Mouse (Mus musculus) urinary bladder, postnatal 4 days (tissue): Measurements from ENCODE around the gene Heatr5b.
"Not testable (repeated sequence)": the region's sequence is repeated elsewhere in the genome, so short reads cannot be mapped to it uniquely, and the experiment has no call there.

Experiments used
- DNase-seq, 2 experiments: peaks; one replicate each; pipeline ENCODE4 v3.0.0; 2021 to 2022; ENCODE audit warnings: low spot score in 2 of 2

Gene Heatr5b

DNA sequence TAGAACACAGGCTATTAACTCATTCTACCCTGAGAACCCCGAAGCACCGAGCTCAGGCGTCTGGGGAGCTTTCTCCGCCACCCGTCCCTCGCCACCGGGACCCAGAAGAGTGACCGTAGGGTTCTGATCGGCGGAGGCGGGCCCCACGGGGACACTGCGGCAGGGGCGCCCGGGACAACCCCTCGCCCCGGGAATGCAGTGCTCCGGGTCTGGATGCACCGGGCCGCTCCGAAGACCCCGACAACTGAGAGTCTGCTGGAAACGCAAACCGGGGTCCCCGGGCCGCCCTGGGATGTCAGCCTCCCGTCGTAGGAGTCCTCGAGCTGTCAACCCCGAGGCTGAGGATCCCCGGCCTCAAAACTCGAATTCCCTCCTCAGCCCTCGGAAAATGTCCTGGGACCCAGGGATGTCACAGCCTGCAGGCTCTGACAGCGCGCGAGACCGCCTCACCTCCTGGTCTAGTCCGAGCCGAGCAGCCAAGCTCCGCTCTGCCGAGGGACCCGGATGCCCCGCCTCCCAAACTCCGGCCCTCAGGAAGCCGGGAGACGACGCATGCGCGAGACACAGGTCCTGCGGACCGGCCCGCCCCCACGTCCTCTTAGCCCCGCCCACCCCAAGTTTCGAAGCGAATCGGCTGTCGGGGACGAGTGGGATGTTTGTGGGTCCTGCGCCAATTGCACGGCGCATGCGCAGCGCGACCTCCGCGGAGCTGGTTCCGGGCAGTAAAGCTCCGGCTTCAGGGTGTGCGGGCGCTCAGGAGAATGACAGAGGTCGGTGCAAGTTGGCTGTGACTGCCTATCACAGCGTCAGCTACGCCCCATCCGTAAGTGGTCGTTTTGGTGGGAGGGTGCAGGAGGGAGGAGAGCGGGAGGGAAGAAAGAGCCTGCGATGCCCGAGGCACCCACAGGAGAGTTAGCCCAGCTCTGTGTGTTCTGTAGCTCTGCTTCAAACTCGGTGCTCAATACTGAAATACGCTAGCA, at the start of gene Heatr5b, which contains the start of gene Gpatch11:
Gene Heatr5b, minus strand, starts transcription at position 509 of the 980 bp plus-strand sequence.
Gene Gpatch11, plus strand, starts transcription at position 712 of the 980 bp plus-strand sequence.
- DNase-seq = peak; percentile 97 to 99

DNA sequence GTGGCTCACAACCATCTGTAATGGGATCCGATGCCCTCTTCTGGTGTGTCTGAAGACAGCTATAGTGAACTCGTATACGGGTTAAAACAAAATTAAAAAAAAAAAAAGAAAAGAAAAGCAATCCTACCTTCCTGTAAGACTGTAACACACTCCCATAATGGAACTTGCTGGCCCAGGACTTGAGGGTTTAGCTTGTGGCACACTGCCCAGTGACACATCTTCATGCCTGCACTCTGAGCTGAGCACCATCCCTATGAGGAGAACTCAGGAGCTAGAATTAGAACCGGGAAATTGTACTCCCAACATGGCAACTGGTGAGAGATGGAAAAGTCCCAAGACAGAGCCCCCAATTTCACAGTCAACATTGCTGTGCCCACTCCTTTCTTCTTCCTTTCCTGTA, 48.1 kb upstream of the Heatr5b start:
- DNase-seq = no peak

DNA sequence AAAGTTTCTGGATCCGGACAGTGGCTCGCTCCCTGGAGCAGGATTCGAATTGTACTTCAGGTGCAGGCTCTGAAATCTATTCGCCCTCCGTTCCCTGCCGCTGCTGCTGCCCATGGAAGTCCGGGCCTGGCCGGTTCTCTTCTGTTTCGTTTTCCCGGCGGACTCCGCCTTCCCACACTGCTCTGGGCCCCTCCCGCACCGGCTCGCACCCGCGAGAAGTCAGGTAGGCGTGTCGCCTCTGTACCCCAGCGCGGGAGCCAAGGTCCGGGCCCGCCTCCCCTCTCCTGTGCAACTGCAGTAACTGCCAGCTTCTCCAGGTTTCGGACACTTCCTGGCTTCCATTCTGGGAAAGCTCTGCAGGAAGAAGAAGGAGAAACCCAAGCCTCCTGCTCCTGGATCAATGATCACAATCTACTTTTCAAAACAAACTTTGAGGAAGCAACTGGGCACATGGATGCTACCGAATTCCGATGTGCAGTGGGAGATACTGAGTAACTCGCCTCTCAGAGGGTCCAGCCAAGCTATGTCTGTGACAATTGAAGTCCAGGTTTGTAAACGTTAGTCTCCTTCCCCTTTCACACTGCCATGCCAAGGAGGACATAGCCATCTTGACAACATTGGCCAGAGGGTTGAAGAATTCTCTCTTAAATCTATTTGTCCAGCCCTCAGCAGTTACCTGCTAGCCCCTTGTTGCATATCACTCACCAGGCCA, 47.4 kb upstream of the Heatr5b start, which contains the start of gene Eif2ak2:
Gene Eif2ak2, minus strand, starts transcription at position 173 of the 712 bp plus-strand sequence.
- DNase-seq = peak; percentile 85 to 88

DNA sequence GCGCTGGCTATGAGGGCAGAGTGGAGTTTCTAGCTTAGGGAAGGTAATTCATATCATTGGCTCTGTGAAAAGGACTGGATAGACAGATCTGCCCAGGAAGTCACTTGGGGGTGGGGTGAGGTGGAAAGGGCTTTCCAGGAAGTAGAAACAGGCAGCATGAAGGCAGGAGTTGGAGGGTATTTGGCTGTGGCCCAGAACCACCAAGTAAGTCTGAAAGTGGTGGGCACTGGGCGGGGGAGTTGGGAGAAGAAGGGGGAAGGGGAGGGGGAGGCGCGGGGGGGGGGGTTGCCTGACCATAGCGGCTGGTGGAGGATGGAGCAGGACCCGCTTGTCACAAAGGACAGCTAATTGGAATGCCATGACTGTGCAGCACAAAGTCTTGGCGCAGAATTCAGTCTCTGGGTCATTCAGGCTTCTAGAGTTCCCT, 46.7 kb upstream of the Heatr5b start:
- DNase-seq = no peak

DNA sequence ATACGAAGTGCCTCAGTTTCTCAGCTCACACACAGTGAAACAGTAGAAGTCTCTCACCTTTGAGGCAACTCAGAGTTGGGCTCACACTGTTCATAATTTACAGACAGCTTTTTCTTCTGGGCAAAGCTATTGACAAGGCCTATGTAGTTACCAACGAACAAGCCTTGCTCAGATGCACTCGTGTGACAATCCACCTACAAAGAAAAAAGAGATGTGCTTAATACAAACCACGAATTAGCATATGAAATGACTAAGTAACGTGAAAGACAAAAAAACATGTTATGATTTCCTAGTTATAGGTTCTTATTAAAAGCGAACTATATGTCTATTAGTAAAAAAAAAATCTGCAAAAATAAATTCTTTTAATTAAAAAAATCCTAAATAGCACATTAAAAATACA, 38.7 kb upstream of the Heatr5b start:
- DNase-seq = no peak

DNA sequence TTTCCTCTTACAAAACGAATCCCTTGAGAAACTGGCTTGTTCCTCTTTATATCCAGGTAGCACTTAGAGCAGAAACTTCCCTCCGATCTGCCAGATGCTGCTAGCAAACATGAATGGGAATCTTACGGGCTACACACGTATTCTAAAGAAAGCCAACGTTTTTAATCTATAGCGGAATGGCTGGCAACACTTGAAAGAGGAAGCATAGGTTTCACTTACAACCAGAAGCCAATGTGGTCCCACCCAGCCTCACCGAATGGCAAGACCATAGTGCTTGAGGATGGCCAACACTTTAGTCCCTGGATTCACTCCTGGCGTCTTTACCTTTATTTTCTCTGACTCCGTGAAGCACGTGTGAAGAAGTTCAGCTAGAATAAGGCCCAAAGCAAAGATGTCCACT, 21.1 kb upstream of the Heatr5b start:
- DNase-seq = no peak

DNA sequence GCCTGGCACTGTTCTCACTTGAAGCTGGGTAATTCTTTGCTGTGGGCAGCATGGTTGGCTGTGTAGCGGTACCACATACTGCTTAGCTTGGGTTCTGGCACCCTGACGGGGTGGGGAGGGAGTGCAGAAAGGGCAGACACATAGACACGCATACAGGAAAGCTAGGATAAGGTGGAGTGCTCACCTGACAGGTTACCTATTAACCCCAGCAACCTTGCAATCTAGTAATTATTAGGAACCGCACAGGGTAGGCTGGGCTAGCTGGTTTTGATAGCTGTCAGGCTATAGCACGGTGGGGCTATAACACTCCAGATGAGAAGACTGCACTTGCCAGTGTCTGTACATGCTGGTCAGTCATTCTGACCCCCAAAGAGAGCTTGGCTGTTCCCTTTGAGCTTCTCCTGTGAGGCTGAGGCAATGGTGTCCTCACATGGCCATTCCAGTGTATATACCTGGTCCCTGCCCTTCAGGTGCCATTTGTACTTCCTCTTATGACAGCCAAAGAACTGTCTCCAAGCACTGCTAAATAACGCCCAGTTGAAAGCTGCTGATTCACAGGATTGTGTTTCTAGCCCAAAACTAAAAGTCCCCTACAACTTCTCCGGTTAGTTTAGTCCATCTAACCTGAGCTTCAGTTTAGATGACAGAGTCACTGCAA, 7.2 kb upstream of the Heatr5b start:
- no peak for DNase-seq

DNA sequence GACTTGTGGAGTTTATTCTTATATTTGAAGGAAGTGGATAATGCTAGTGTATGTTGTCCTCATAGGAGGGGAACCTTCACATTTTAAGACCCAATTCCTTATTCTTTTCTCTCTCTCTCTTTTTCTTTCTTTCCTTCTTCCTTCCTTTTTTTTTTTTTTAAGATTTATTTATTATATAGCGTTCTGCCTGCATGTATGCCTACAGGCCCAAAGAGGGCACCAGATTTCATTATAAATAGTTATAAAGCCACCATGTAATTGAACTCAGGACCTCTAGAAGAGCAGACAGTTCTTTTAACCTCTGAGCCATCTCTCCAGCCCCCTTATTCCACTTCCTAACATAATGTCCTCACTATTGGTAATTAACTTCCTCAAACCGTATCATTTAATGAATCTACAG, 892 bp upstream of the Heatr5b start:
- DNase-seq = no peak

DNA sequence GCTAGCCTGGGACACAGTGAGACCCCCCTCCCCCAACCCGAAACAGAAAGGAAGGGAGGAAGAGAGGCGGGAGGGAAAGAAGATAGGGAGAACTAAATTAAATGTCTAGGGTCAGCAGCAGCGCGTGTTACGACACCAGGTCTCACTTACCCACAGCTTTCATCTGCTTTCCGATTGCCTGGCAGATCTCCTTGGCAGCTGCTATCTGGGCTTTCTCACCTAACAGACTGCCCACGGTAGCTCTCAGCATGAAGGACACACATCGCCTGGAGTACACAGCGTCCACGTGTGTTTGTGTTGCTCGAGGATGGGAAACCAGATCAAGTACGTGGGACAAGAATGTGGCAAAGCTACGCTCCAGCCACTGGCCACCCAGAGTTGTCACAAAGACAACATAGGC, 10.8 kb downstream of the Heatr5b start:
- no peak for DNase-seq

DNA sequence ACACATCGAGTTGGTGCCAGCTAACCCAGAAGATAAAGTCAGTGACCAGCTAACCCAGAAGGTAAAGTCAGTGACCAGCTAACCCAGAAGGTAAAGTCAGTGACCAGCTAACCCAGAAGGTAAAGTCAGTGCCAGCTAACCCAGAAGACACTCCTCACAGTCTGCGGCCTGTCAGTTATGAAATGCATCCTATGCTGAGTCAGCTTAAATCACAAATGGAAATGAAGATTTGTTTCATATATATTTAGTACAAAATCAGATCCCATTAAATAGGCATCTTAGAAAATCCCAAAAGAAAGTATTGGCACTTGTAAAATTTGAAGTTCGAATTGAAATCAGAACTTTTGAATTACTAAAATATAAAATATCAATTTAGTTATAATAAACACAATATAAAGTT, 25.6 kb downstream of the Heatr5b start:
- DNase-seq = no peak

DNA sequence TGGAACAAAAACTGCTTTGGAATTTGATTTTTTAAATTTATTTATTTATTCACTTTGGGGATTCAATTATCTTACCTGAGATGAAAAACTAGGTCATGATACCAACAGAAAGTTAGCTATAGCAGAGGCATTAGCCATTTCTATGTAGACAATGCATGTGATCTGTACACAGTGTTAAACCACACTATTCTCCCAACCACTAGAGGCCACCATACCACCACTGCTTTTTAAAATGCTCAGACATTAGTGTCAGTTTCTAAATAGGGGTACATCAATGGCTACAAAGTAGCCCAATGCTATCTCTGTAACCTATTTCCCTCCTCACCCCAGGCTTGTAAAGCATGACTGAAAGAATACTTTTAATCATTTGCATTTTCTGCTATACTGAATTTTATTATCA, 26.1 kb downstream of the Heatr5b start:
- no peak for DNase-seq

DNA sequence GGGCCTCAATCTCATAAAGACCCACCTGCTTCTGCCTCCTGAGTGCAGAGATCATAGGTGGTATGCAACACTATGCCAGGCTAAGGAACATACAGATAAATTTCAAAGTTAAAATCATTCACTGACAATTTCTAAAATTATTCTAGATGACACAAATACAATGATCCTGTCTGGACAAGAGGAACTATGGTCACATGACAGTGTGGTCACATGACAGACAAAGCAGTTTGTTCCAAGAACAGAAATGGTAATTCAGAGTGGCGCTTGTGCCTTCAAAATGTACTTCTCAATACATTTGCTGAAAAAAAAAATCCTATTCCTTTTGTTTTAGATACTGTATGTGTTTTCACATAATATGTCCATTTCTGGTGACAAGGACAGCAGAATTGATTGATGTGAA, 37.9 kb downstream of the Heatr5b start:
- DNase-seq = no peak

DNA sequence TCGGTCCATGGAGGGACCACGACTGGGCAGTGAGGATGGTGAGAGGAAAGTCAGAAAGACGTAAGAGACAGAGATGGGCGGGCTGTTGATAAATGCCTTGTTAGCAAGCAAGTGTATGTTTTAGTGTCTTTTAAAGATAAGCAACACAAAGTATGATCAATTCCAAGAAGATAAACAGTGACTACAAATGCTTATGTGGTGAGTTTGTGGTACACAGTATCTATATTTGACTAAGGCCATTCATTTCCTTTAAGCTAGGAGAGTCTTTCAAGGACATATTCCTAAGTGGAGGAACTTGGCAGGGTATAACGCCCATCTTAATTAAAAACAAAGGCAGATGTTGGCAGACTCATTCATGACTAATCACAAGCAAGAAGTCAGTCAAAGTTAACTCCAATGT, 40.8 kb downstream of the Heatr5b start:
- DNase-seq = no peak

DNA sequence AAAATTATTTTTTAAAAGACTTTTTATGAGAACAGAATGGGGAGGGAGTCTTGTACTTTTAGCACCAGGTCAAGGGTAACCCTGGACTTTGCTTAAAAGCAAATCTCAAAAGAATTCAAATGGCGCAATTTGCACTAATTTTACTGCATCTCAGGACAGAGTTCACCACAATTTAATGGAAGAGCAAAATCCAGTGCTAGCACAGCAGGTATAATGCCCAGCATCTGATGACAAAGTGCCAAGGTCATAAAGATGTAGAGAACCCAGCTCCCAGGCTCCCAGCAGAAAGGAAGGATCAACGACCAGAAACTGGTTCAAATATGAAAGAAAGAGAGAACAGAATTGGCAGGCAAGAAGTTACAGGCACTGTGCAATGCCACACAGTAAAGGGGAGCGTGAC, 43.0 kb downstream of the Heatr5b start:
- no peak for DNase-seq

DNA sequence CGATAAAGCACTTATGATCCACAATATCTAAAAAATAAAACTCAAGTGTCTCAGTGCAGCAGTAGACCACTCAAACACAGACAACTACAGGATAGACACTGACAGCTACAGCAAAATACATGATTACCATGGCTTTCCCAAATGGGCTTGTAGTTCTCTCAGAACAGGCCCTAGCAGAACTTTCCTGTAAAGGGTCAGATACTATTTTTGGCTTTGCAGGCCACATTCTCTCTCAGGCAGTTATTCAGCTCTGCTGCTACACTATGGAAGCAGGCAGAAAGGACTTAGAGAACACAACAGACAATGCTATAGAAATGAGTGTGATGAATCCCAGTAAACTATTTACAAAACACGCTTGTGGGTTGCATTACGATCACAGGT, 43.5 kb downstream of the Heatr5b start:
- DNase-seq = no peak

DNA sequence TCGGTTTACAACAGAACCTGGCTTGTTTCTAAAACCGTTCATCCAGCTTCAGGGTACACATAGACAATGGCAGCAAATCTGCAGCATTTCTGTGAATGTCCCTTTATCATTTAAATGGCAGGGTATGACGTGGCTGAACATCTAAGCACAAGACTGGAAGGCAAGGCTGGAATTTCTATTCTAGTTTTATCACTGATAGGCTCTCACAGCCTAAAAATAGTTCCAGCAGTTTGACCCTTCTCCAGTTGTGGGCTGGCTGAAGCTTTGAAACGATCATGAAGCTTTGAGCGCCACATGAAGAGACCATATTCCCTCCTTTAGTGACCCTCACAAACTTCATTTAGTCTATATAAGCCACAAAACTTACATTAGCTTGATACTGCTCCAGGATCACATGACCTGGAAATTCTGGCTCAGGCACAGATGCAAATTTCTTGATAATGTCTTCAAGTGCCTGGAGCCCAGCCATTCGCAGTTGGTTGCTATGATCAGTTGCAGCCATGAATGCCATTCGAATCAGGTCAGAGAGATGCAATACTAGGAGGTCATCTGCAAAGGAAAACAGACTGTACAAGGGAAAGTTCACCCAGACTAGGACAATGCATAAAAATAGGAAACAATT, 44.0 kb downstream of the Heatr5b start:
- no peak for DNase-seq

DNA sequence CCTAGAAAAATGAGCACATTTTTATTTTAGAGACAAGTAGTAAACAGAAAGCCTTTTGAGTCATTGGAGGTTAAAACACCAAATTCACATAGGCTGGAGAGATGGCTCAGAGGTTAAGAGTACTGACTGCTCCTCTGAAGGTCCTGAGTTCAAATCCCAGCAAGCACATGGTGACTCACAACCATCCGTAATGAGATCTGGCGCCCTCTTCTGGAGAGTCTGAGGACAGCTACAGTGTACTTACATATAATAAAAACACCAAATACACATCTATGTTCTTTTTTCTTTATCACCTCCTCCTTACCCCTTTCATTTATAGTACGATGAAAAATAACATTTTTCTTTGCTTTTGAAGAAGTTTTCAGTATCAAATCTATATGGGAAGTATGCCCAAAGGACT, 46.9 kb downstream of the Heatr5b start:
- DNase-seq = not testable (repeated sequence)

DNA sequence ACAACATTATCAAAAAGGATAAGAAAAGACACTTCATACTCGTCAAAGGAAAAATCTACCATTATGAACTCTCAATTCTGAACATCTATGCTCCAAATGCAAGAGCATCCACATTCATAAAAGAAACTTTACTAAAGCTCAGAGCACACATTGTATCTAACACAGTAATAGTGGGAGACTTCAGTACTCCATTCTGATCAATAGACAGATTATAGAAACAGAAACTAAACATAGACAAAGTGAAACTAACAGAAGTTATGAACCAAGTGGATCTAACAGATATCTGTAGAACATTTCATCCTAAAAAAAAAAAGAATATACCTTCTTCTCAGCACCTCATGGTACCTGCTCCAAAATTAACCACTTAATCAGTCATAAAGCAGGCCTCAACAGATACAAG, 56.4 kb downstream of the Heatr5b start:
- no peak for DNase-seq

DNA sequence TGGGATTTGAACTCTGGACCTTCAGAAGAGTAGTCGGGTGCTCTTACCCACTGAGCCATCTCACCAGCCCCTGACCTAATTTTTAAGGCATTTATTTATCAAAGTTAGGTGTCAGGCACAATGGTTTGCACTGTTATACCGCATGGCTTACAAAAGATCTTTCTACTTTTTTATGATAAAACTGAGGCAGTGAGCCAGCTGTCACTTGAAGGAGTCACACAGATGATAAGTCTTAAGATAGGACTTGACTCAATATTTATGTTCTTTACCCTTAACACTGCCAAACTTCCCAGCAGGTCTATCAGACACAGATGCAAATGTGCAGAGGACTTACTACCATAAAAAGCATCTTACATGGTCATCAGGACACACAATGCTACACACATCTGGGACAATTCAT, 62.8 kb downstream of the Heatr5b start:
- DNase-seq = no peak

DNA sequence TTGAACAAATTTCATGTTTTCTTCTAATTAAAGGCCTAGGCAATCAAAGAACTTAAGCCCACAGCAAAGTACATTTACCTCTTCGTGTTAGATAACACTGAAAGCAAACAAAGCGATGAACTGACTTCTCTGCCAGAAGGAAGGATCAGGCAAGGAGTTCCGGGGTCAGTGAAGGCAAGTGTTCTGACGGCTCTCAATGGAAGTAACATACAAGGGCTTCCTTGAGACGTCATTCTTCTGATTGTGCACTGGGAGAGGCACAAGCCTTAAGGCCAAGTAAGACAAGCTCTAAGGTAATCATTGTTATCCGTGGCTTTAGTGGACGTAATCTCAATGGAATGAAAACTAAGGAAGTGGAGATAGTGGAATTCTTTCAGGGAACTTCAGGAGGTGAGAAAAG, 64.2 kb downstream of the Heatr5b start:
- no peak for DNase-seq

DNA sequence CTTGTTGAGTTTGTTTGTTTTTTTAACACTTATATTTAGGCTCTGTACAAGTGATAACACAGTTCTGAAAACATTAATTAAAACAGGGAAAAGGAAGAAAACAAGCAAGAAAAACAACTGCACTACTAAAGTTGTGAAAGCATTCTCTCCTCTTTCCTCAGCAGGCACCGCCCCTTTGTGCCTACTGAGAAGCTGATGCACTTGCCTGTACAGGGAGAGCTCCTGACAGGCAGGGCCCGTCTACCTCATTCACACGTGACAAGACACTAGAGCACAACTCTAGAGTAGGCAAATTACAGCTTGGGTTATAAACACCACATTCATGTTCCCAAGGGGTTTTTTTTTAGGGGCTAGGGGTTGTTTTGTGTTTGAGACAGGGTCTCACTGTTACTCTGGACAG, 65.8 kb downstream of the Heatr5b start:
- DNase-seq = no peak

DNA sequence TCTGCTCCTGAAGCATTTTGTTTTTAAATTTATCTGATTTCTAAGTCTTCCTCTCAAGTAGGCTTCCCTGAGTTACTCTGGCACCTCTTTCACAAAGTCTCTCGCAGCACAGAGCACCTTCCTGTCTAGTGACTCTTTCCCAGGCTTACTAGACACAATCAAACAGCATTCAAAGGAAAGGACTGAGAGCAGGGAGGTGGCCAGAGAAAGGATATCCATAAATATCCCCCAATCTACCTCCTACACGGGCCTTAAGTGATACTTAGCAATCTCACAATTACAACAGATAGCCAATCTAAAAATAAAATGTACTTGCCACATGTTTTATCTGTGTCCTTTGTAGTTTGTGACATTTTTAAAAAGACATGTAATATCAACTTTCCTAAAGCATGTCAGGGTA, 66.2 kb downstream of the Heatr5b start:
- no peak for DNase-seq
